Mouse (Mus musculus): ENCODE measurements around the gene Mapkap1.

Gene Mapkap1

DNA sequence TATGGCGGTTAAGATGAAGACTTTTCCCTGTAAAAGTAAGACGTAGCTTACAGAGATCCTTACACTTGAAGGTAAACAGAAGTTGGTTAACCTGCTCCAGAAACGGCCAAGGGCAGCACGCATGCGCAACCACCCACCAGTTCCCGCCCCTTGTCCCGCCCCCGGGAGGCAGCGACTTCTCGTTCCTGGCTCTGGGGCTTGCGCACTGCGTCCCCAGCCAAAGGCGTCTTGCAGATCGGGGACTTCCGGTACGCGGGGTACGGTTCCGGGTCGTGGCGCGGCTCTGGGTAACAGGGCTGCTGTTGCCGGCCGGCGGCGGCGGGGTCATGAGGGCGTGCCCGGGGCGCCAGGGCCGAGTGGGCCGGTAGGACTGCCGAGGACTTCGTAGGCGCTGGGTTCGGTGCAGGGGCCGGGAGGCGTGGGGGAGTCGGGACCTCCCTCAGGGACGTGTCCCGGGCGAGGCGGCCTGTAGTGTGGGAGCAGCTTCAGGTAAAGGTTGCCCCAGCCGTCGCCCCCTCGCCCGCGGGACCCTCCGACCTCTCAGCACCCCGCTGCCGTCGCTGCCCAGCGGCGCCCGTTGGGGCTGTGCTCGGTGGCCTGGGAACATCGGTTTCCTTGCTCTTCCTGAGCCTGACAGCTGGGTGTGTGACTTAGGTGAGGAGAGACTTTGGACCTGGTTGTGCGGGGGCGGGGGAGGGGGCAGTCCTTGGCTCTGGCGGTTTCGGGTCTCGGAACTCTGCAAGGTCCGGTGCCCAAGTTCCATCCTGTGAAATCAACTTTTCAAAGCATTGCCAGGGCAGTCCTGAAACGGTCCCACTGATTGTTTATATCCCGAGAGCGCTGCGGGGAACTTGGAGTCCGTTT is at the start of gene Mapkap1:
Mapkap1 (plus strand) TSS at position 171 of the 864 bp plus-strand sequence.
- DNase-seq (ENCODE audit: low spot score): peak; percentile 98

DNA sequence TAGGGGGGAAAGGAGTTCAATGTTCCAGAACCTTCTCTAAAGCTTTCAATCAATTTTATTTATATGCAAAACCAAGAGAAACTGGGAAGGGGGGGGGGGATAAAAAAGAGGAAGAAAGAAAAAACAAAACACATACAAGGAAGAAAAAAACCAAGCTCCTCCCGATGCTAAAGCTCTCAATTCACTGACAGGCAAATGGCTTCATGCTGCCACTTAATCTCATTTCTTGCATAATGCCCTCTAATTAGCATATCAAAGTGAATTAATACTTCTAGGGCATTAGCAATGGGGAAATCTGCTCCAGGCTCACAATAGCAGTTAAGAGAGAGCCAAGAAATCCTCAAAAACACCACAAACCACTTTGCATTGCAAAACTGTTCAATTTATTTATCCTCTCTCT is 42.9 kb upstream of the Mapkap1 start:
- DNase-seq (ENCODE audit: low spot score): no peak

DNA sequence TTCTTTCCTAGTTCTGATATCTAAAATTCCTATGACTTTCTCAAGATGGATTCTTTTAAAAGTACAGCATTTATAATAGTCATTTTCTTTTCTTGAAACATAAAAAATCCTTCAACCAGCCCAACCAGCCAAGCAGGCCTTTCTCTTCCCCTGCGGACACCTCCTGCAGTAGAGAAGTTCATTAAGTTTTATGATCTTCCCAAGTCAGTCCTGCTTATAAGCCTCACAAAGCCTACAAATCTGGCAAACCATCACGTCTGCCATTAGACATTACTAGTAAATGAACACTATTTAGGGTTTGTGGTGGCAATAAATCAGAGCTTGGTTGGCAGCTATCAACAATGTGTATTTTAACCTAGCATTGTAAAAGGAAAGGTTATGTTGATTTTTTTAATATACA is 39.5 kb upstream of the Mapkap1 start:
- no peak for DNase-seq (ENCODE audit: low spot score)

DNA sequence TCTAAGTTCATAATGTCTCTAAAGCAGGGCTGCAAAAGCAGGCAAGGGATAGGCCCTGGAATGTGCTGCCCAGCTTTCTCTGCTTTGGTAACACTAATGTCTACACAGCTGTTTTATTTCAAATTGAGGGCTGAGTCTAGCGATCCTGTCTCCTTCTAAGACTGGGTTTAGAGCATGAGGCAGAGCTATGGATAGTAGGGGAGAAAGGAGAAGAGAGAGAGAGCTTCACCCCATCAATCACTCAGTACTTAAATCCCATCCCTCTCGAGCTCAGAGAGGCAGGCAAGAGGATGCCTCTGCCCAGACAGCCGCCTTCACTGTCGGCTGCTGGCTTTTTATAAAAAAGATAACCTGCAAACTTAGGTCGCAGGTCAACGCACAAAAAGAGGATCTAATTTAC is 38.2 kb upstream of the Mapkap1 start:
- no peak for DNase-seq (ENCODE audit: low spot score)

DNA sequence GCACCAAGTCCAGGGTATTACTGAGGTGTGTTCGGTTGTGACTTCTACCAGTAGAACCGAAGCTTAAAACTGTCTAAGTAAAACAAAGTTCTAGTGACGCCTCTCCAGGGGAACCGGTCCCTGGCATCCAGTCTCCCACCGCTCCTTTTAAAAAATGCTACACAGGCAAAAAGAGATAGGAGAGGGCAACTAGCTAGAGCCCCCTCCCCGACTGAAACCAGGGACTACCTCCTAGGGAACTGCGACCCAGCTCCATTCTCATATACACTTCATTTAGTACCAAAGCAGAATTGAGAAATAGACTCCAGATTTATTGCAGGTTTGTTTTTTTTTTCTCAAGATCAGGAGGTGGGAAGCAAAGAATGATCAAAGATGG is 36.2 kb upstream of the Mapkap1 start:
- DNase-seq (ENCODE audit: low spot score): no peak

DNA sequence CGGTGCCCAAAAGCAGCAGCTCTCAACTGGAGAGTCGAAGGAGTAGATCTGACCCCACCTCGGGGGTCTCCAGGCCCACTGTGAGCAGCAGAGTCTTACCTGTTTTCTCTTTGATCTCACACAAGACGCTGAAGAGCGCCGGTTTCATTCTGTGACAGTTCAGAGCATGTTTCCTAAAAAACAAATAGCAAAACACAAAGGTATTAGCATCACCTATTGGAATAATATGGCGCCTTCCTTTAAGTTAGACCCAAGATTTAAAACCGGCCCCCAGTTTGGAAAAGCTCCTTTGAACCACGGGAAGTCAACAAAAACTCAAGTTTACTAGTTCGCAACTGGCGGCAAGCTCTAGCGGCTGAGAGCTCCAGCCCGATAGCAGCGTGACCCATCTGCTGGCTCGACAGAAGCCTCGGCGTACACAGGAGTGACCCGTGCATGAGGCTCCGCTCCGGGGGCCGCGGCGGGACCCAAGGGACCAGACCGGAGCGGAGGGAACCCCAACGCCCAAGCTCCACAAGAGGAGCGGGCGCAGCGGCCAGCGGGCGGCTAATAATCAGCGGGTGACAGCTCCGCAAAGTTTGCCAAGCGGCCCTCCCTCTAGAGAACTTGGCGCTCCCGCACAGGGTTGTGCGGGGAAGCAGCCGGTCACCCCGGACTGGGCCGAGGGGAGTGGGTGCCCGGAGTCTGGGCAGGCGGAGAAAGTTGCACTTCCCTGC is 35.7 kb upstream of the Mapkap1 start:
- DNase-seq (ENCODE audit: low spot score): peak; percentile 64

DNA sequence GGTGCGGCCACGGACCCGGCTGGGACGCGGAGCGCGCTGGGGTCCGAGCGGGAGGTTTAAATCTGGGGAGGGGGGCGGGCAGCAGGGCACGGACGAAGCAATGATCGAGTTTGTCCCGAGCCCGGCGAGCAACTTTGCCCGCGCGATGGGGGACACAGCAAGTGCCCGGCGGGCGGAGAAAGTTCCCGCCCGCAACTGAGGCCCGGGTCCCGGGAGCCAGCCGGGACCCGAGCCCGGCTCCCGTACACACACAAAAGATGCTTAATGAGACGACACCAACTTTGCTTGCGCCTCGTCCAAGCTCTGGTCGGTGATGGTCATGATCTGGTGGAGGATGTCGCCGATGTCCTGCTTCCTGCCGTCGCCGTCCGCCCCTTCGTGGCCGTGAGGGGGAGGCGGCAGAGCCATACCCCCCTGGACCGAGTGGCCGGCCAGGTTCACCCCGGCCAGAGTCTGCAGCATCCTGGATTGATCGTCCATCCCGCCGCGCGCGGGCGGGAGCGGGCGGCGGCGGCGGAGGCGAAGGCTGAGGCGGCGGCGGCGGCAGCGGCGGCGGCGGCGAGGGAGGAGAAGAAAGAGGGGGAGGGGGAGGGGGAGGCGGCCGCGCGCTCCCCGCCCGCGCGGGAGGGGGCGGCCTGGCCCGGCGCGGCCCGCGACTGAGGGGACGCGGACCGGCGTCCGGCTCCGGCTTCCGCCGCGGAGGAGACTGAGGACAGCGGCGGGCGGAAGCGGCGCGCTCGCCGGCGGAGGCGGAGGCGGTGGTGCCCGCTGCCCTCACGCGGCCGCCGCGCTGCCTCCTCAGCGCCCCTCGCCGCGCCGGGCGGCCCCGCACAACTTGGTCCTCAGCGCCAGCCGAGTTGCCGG is 34.9 kb upstream of the Mapkap1 start:
- DNase-seq (ENCODE audit: low spot score): peak; percentile 64

DNA sequence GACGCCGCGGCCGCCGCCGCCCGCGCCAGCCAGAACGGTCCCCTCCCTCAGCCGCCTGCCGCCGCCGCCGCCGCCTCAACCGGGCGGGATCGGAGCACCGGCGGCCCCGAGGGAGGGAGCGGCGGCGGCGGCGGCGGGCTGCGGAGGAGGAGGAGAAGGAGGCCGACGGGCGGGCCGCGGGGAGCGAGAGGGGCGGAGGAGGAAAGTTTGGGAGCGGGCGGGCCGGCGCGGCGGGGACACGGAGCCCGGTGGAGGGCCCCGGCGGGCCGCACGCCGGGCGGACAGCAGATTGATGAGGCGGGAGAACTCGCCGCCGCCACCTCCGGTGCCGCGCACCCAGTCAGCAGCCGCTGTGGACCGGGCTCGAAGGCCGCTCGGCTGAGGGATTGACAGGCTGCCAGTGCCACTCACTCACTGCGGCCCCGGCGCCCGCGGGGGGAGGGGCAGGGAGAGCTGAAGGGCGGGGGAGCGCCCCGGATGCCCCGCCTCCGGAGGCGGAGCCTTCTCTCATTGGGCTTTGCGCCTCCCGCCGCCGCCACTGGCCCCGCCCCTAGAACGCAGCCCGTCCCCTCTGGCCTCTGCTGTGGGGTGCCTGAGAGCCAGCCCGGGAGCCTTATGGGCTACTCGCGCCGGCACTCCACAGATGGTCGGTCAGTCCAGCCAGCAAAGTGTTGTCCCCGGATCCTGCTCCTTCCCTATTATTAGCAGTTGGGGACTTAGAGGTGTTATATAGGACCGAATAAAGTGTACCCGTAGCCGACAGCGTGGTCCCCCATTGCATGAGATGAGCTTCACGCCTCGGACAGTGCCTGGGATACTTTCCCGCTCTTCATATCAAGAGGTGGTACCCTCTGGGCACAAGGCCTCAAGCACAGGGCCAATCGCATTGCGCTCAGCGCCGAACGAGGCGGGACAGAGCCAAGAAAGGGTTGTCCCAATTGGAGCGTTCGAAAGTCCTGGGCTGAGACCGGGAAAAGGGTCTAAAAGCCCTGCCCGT is 34.0 kb upstream of the Mapkap1 start, which contains the start of gene Pbx3:
Pbx3 (minus strand) TSS at position 838 of the 997 bp plus-strand sequence.
- peak; percentile 99 for DNase-seq (ENCODE audit: low spot score)

DNA sequence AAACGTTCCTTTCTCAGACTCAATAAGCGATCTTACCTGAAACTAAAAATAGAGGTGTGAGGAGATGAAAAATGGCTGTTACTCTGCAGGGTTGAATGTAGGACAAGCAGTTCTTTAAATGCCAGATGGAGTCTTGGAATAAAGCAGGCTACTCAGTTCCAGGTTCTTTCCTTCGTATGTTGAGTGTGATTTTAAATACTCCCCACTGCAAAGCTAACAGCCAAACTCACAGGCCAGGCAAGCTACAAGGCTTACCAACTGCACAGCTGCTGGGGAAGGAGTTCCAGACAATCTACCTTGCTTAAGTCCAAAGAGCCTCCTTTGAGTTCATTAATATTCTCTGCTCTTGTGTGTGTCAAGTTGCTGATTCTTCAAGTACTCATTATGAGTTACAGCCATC is 32.7 kb upstream of the Mapkap1 start:
- no peak for DNase-seq (ENCODE audit: low spot score)

DNA sequence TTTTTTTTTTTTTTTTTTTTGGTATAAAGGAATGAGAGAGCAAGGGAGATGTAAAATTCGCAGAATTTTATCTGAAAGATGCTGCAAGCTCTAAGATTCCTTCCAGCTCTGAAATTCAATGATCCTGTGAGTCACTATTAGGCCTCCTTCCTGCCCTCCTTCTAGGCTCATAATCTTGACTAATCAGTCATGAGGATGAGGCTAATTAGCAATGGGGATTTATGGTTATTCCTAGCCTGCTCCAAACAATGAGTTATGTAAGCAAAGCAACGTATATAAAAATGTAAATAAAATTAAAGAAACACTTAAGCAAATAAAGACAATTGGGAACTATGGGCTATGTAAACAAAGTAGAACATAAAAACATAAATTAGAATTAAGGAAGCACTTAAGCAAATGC is 32.2 kb upstream of the Mapkap1 start:
- no peak for DNase-seq (ENCODE audit: low spot score)

DNA sequence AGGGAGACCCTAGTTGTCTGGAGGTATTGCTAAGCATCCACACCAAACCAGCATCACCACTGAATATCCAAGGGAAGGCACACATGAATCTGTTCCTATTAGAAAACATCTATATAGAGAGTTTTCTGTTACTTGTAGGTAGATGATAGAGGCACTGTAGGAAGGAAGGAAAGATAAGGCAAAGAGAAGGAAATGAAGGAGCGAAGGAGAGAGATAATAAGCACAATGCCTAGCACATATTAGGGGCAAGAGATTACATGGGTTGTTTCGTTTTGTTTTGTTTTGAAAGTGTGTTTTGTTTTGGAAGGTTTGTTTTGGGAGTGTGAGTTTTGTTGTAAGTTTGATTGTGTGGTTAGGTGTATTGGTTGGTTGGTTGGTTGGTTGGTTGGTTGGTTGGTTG is 27.6 kb upstream of the Mapkap1 start:
- no peak for DNase-seq (ENCODE audit: low spot score)

DNA sequence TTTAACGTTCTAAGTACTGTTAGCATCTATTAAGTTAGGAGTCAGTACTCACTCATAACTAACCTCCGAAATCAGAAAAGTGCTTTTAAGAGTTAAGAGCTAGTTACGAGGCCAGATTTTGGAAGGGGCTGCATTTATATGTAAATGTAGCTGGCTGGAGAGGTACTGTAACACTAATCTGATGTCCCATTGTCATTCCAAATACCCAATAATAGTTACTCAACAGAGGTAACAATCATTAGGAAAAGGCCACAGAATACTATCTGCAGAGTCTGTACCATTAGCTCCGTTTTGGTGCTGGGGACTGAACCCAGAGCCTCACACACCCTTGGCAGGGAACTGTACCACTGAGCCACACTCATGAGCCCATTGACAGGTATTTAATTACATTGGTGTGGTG is 7.0 kb upstream of the Mapkap1 start:
- DNase-seq (ENCODE audit: low spot score): no peak

DNA sequence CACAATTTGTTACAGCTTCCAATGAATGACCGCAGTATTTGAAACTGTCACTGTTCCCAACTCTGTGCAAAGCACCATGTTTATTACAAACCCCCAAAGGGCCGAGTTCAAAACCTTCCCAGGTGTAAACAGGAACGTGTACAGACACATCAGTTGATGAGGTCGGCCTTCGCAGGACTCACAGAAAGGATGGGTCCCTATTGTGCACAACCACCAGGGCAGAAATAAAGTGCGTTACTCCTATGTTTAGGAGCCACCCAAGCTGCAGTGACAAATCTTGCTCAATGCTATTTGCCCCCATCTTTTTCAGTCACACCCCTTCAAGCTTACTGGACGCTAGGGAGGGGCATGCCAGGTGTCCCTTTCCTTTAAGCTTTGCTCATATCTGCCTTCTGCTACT is 1.0 kb downstream of the Mapkap1 start:
- no peak for DNase-seq (ENCODE audit: low spot score)

DNA sequence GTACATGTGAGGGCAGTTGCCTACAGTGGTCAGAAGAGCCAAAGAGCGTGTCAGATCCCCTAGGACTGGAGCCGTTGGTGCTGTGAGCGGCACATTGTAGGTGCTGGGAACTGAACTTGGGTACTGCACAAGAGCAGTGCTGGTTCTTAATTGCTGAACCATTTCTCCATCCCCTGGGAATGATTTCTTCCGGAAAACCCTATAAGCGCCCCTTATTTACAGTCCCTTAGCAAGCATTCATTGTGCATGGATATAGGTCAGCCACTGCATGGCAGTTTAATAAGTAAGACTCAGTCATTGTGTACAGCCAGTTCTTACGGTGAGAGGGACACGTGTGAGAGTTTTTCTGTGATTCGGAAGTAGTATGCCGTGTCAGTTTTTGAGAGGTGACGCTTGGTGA is 1.8 kb downstream of the Mapkap1 start:
- DNase-seq (ENCODE audit: low spot score): no peak

DNA sequence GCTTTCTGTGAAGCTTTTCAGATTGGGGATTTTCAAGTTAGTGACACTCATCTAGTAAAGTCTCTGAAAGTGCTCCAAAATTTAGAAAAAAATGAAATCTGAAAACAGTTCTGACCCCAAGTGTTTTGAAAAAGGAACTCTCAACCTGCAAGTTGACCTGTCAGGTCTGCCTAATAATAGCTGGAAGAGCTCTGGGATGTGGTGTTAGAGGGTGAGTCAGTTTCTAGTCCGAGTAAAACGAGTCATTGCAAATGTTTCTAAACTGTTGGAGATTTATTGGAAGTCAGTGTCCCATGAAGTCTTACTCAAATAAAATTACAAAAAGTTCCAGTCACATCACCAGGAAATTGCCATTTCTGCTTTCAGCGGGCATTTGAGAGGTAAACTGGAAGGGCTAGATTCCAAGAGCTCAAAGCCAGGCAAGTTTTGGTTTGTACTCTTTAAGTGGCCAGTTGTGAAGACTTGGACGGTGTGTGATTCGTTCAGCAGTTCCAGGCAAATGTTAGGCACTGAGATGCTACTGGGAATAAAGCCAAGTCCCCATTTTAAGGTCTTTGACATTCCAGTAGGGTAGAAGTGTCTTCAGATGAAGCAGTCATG is 3.3 kb downstream of the Mapkap1 start:
- no peak for DNase-seq (ENCODE audit: low spot score)

DNA sequence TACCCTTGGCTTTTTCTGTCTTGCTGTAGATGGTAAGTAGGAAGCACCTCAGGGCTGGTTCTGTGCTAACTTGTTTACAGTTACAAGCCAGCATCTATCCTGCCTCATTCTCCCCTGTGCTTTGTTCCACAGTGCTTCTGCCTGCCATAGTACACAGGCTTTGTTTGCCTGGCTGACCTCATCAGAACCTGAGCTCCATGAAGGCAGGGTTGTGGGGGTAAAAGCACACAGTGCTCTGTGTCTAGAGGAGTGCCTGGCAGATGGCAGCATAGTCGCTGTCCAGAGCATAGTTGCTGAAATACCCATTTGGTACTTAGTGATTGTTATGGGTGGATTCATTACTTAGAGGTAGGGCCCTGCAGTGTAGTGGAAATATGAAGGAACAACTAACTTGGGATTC is 13.7 kb downstream of the Mapkap1 start:
- DNase-seq (ENCODE audit: low spot score): no peak

DNA sequence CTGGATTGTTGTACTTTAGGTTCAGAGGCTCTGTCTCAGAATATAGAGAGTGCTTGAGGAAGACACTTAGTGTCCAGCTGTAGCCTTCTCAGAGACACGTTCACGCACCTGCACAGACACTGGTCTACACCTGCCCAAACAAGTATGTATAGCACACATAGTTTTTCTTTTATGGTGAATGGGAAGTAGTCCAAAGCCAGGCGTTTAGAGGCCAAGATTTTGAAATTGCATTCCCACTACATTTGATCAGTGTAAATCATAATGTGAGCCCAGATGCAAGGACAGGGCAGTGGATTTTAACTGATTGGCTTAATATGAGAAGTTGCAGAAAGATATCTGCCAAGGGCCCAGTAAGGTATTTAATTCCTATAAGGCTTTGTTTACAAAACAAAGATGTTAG is 17.6 kb downstream of the Mapkap1 start:
- no peak for DNase-seq (ENCODE audit: low spot score)

DNA sequence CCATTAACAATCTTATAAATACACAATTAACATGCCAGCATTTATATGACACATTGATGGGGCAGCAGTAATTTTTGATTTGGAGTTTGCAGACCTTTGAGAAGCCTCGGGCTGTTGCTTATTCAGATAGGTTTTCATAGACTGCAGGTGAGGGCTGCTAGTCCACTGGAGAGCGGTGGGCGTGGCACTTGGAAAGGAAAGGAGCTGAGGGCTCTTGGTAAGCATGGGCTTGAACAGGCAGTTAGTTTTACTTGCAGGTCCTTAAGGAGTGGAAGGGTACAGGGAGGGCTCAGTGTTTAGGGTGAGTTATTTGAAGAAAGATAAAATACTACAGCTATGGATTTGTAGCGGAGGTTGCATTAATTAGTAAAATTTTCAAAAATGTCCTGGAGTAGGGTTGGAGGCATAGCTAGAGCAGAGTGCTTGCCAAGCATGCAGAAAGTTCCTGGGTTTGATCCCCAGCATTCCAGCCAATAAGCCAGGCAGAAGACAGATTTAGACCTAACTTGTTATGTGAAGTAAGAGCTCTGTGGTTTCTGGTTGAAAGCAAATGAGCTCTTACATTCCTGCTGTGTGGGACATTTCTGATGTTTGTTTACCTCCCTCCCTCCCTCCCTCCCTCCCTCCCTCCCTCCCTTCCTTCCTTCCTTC is 19.1 kb downstream of the Mapkap1 start:
- DNase-seq (ENCODE audit: low spot score): no peak

DNA sequence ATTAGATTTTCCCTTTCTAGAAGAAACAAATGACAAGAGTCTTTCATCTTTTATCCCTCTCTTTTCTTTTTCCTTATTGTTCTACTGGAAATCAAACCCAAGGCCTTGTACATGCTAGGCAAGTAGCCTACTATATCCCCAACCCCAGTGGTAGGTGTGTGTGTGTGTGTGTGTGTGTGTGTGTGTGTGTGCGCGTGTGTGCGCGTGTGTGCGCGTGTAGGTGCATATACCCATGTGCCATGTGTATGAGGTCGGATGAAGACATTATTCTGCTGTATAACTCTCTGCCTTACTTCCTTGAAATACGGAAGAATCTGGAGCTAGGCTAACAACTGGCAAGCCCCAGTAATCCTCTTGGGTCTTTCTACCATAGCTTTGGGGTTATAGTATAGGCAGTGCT is 24.1 kb downstream of the Mapkap1 start:
- DNase-seq (ENCODE audit: low spot score): no peak

DNA sequence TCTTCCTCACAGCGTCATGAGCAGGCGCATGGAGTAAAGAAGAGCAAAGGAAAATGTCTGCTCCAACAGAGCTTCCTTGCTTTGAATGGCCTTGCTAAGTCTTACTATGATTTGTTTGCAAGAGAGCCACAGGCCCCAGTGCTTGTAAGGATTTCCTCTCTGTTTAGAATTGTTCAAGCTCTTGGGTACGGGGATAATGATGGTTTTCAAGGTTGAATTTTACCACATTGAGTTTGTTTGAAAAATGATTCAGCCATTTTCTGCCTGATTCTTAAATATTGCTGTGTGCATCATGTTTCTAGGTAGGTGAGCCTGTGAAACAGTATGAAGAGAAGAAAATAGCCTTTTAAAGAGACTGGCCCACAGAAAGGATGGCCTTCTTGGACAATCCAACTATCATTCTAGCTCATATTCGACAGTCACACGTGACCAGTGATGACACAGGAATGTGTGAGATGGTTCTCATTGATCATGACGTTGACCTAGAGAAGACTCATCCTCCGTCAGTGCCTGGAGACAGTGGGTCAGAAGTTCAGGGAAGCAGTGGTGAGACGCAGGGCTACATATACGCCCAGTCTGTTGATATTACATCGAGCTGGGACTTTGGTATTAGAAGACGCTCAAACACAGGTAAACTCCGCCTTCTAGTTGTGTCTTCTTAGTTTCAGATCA is 25.3 kb downstream of the Mapkap1 start:
- DNase-seq (ENCODE audit: low spot score): no peak
